Mouse (Mus musculus): ENCODE data around the gene Thbd. TPM values are rescaled to one million over a fixed set of nuclear protein-coding genes. Genes with fewer than 3 reads are reported as not detected.

The Thbd gene
- total and polyA plus RNA-seq, 3 experiments: not detected

- Histone ChIP-seq H3K4me3 (ENCODE audit: control insufficient read depth in 1 of 2, insufficient read depth in 1 of 2, low read depth in 2 of 2, low read length in 2 of 2) (no peak overlapping the region), H3K9ac (ENCODE audit: control insufficient read depth, low read depth, low read length, poor library complexity, severe bottlenecking) (no peak overlapping the region), H3K4me1 (ENCODE audit: control insufficient read depth in 1 of 2, insufficient read depth in 2 of 2, low read length in 2 of 2) (no peaks in the 10 kb centered on the region), H3K36me3 (ENCODE audit: control insufficient read depth in 1 of 2, insufficient read depth in 2 of 2, low read length in 2 of 2) (no peaks in the 10 kb centered on the region), H3K79me2 (ENCODE audit: control insufficient read depth, insufficient read depth, low read length, poor library complexity) (no peaks in the 10 kb centered on the region), H3K9me3 (replicated peaks; ENCODE audit: insufficient read depth, low read length) (no peaks in the 10 kb centered on the region), H3K27me3 (ENCODE audit: control insufficient read depth in 1 of 2, insufficient read depth in 2 of 2, low read length in 2 of 2) (no peaks in the 10 kb centered on the region), H3K27ac (ENCODE audit: control insufficient read depth, low read depth, low read length) (no peak overlapping the region)
- DNase-seq (ENCODE audit: low read depth, low spot score): no peak
- no peak for TF ChIP-seq ZC3H11A (IDR thresholded peaks at IDR 0.05; ENCODE audit: low read depth, low read length)
- TF ChIP-seq ZKSCAN1 (IDR thresholded peaks at IDR 0.05; ENCODE audit: low read depth, low read length): no peak
- no peak for TF ChIP-seq MEF2A (IDR thresholded peaks at IDR 0.05; ENCODE audit: extremely low read depth, insufficient replicate concordance, low read depth, low read length, poor library complexity, severe bottlenecking)
- no peak for TF ChIP-seq TCF12 (IDR thresholded peaks at IDR 0.05; ENCODE audit: low read depth, low read length)
- no peak for TF ChIP-seq KAT2A (conservative IDR thresholded peaks at IDR 0.05; ENCODE audit: low read depth, low read length)
- TF ChIP-seq MYB (IDR thresholded peaks at IDR 0.05; ENCODE audit: low read depth, low read length): no peak
- TF ChIP-seq TBP (IDR thresholded peaks at IDR 0.05; ENCODE audit: low read depth, low read length): no peak
- no peak for TF ChIP-seq E2F4 (IDR thresholded peaks at IDR 0.05; ENCODE audit: borderline replicate concordance, low read depth, low read length)
- no peak for TF ChIP-seq CHD2 (IDR thresholded peaks at IDR 0.05; ENCODE audit: low read length)
- TF ChIP-seq MAX (IDR thresholded peaks at IDR 0.05; ENCODE audit: low read length): no peak
- TF ChIP-seq SIN3A (IDR thresholded peaks at IDR 0.05; ENCODE audit: low read length): no peak
Measured at GRCm38 (mm10) chr2:148454014-148454542, 46.1 kb upstream of the Thbd start.

GRCm38 (mm10) chr2:148453061-148453460, 45.1 kb upstream of the Thbd start:
- TF ChIP-seq USF1 (IDR thresholded peaks at IDR 0.05; ENCODE audit: low read depth, low read length): no peak
- TF ChIP-seq CHD1 (IDR thresholded peaks at IDR 0.05; ENCODE audit: low read depth, low read length): no peak
- no peak for TF ChIP-seq ZKSCAN1 (IDR thresholded peaks at IDR 0.05; ENCODE audit: low read depth, low read length)
- TF ChIP-seq MYB (IDR thresholded peaks at IDR 0.05; ENCODE audit: low read depth, low read length): no peak
- DNase-seq (ENCODE audit: low read depth, low spot score): no peak
- Histone ChIP-seq H3K27ac (ENCODE audit: control insufficient read depth, low read depth, low read length) (no peak overlapping the region), H3K9ac (ENCODE audit: control insufficient read depth, low read depth, low read length, poor library complexity, severe bottlenecking) (no peak overlapping the region), H3K4me1 (ENCODE audit: control insufficient read depth in 1 of 2, insufficient read depth in 2 of 2, low read length in 2 of 2) (no peaks in the 10 kb centered on the region), H3K36me3 (ENCODE audit: control insufficient read depth in 1 of 2, insufficient read depth in 2 of 2, low read length in 2 of 2) (no peaks in the 10 kb centered on the region), H3K27me3 (ENCODE audit: control insufficient read depth in 1 of 2, insufficient read depth in 2 of 2, low read length in 2 of 2) (no peaks in the 10 kb centered on the region), H3K4me3 (ENCODE audit: control insufficient read depth in 1 of 2, insufficient read depth in 1 of 2, low read depth in 2 of 2, low read length in 2 of 2) (no peak overlapping the region), H3K79me2 (ENCODE audit: control insufficient read depth, insufficient read depth, low read length, poor library complexity) (no peaks in the 10 kb centered on the region), H3K9me3 (replicated peaks; ENCODE audit: insufficient read depth, low read length) (no peaks in the 10 kb centered on the region)

- Histone ChIP-seq H3K4me3 (ENCODE audit: control insufficient read depth in 1 of 2, insufficient read depth in 1 of 2, low read depth in 2 of 2, low read length in 2 of 2) (no peak overlapping the region), H3K4me1 (ENCODE audit: control insufficient read depth in 1 of 2, insufficient read depth in 2 of 2, low read length in 2 of 2) (no peaks in the 10 kb centered on the region), H3K27me3 (ENCODE audit: control insufficient read depth in 1 of 2, insufficient read depth in 2 of 2, low read length in 2 of 2) (no peaks in the 10 kb centered on the region), H3K79me2 (ENCODE audit: control insufficient read depth, insufficient read depth, low read length, poor library complexity) (no peaks in the 10 kb centered on the region), H3K27ac (ENCODE audit: control insufficient read depth, low read depth, low read length) (no peak overlapping the region), H3K36me3 (ENCODE audit: control insufficient read depth in 1 of 2, insufficient read depth in 2 of 2, low read length in 2 of 2) (no peaks in the 10 kb centered on the region), H3K9ac (ENCODE audit: control insufficient read depth, low read depth, low read length, poor library complexity, severe bottlenecking) (no peak overlapping the region), H3K9me3 (replicated peaks; ENCODE audit: insufficient read depth, low read length) (no peaks in the 10 kb centered on the region)
- DNase-seq (ENCODE audit: low read depth, low spot score): no peak
- TF ChIP-seq JUND (IDR thresholded peaks at IDR 0.05; ENCODE audit: low read depth, low read length) (no peak), USF2 (IDR thresholded peaks at IDR 0.05; ENCODE audit: borderline replicate concordance in 1 of 2, insufficient read depth in 1 of 2, low read depth in 1 of 2, low read length in 2 of 2) (no peak), POLR2AphosphoS2 (IDR thresholded peaks at IDR 0.05; ENCODE audit: low read length) (no peak), MYC (IDR thresholded peaks at IDR 0.05; ENCODE audit: low read depth, low read length) (no peak), TAL1 (IDR thresholded peaks at IDR 0.05; ENCODE audit: low read length) (no peak)
Measured at GRCm38 (mm10) chr2:148451498-148451897, 43.5 kb upstream of the Thbd start.

Data from MEL (cell line).